Comparison of ENCODE assay signal across 35 mouse cellular contexts in genomic region chr12:110753976-110754375, GRCm38 (mm10).
"Had no signal": no experiment of that assay in that cellular context is flagged by ENCODE, and none has a peak within 500 bp of the region (broad histone marks: within the 10 kb centered on the region; RNA-seq: fewer than 3 reads in every experiment).

No protein-coding gene starts in this region.

- H3K4me3 ChIP-seq: heart, embryonic 10.5 days; heart, embryonic 12.5 days; heart, embryonic 13.5 days; heart, embryonic 15.5 days; hindbrain, embryonic 10.5 days; hindbrain, embryonic 12.5 days; hindbrain, embryonic 13.5 days; hindbrain, embryonic 15.5 days; intestine, embryonic 15.5 days; kidney, embryonic 15.5 days; layer of hippocampus, adult 2 months had no signal

- DNase-seq: heart, postnatal 10 days; heart, postnatal 14 days; heart, postnatal 36 days; heart, postnatal 4 days; kidney, adult 11 months; kidney, adult 18-20 months; kidney, adult 2 months; kidney, adult 8-10 months; kidney, adult 9 months; kidney, postnatal 10 days; kidney, postnatal 14 days; kidney, postnatal 25 days; kidney, postnatal 36 days; kidney, postnatal 4 days; layer of hippocampus, adult 9-11 months; layer of hippocampus, postnatal 36 days had no signal

- H3K4me1 ChIP-seq: hindbrain, embryonic 10.5 days; hindbrain, embryonic 15.5 days had no signal

- ATAC-seq: hindbrain, embryonic 16.5 days; hindbrain, postnatal 0 days; inflammation-experienced regulatory T-cells, adult 6 months; intestine, embryonic 15.5 days; intestine, embryonic 16.5 days; intestine, postnatal 0 days had no signal

- H3K27ac ChIP-seq: heart, embryonic 10.5 days; heart, embryonic 13.5 days; heart, embryonic 15.5 days; hindbrain, embryonic 10.5 days; hindbrain, embryonic 12.5 days; hindbrain, embryonic 13.5 days; hindbrain, embryonic 14.5 days; hindbrain, embryonic 15.5 days; hindbrain, postnatal 0 days; intestine, embryonic 15.5 days; kidney, embryonic 15.5 days; kidney, postnatal 0 days; layer of hippocampus, adult 2 months had no signal

- H3K4me2 ChIP-seq: heart, embryonic 11.5 days; heart, embryonic 12.5 days; heart, embryonic 13.5 days; heart, embryonic 15.5 days; hindbrain, embryonic 12.5 days; hindbrain, embryonic 13.5 days; hindbrain, embryonic 14.5 days; hindbrain, embryonic 15.5 days; intestine, embryonic 15.5 days; kidney, embryonic 15.5 days had no signal

- H3K9ac ChIP-seq: heart, embryonic 12.5 days; heart, embryonic 13.5 days; heart, embryonic 15.5 days; hindbrain, embryonic 12.5 days; hindbrain, embryonic 13.5 days; hindbrain, embryonic 14.5 days; hindbrain, embryonic 15.5 days; intestine, embryonic 15.5 days; kidney, embryonic 15.5 days had no signal

- H3K27me3 ChIP-seq: heart, embryonic 12.5 days; heart, embryonic 13.5 days; heart, embryonic 15.5 days; hindbrain, embryonic 12.5 days; hindbrain, embryonic 13.5 days; hindbrain, embryonic 15.5 days; intestine, embryonic 15.5 days; kidney, embryonic 15.5 days had no signal

- H3K9me3 ChIP-seq: heart, embryonic 10.5 days; heart, embryonic 12.5 days; heart, embryonic 15.5 days; hindbrain, embryonic 12.5 days; hindbrain, embryonic 13.5 days; hindbrain, embryonic 15.5 days; intestine, embryonic 15.5 days; kidney, embryonic 15.5 days had no signal
